Comparison of ENCODE assay signal across 33 mouse cellular contexts in the genomic region with DNA sequence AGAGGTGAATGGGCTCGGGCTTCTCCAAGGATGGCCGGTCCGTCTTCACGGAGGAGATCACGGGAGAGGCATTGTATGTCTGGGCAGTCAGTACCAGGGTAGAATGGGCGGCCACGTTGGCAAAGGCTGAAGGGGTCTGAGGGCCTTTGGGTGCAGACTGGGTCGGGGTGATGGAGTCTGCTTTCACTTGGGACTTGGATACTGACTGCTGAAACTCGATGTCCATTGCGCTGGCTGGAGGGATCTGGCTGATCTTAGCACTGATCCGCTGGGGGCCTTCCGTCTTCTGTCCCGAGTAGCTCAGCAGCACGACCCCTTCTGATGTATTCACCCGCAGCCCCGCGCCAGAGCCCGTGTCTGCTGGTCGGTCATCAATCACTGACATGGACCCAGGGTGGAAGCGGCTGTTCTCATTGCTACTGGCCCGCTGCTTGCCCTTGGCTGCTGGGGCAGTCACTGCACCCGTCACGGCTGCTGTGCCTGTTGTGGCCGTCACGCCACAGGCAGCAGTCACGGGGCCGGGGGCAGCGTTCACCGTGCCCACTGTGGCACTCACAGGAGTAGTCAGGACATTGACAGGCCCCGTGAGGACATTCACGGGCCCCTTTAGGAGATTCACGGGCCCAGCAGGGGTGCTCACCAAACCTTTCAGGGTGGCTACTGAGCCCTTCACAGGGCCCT. TPM values are rescaled to one million over a fixed set of nuclear protein-coding genes. Genes with fewer than 3 reads are reported as not detected.
DNase-seq lines count a peak whose midpoint lies in the region; ATAC-seq and TF ChIP-seq lines count a peak whose summit lies in the region.
"Had no signal": no experiment of that assay in that cellular context is flagged by ENCODE, and none has a peak within 500 bp of the region (broad histone marks: within the 10 kb centered on the region; RNA-seq: fewer than 3 reads in every experiment).

No protein-coding gene starts in this region.

- no peaks in the 10 kb centered on the region for H3K27me3 ChIP-seq in hindbrain, embryonic 11.5 days (ENCODE audit: control insufficient read depth, insufficient read depth, low read length)
- no peaks in the 10 kb centered on the region for H3K27me3 ChIP-seq in hindbrain, postnatal 0 days (ENCODE audit: insufficient read depth, low read length)
- H3K27me3 ChIP-seq in neural tube, embryonic 12.5 days (replicated peaks), result no peaks in the 10 kb centered on the region
- no peaks in the 10 kb centered on the region for H3K27me3 ChIP-seq in myocyte (ENCODE audit: control insufficient read depth, insufficient read depth, insufficient read length)
- H3K27me3 ChIP-seq: CH12.LX; heart, embryonic 12.5 days; heart, embryonic 15.5 days; hindbrain, embryonic 15.5 days had no signal

- peak overlapping the region; percentile 30; the same call in 1 of the 2 replicates for H3K27ac ChIP-seq in hindbrain, embryonic 11.5 days (ENCODE audit: low read depth, low read length)
- H3K27ac ChIP-seq in hindbrain, postnatal 0 days, result no peak overlapping the region
- H3K27ac ChIP-seq in neural tube, embryonic 12.5 days, result no peak overlapping the region
- H3K27ac ChIP-seq: heart, embryonic 15.5 days; hindbrain, embryonic 10.5 days; hindbrain, embryonic 15.5 days had no signal

- no peak for TF ChIP-seq CTCF in hindbrain, postnatal 0 days (IDR thresholded peaks at IDR 0.05; ENCODE audit: low read depth)

- no peaks in the 10 kb centered on the region for H3K79me2 ChIP-seq in myocyte (ENCODE audit: control insufficient read depth, insufficient read depth)

- no peak overlapping the region for H3K4me3 ChIP-seq in hindbrain, embryonic 11.5 days (ENCODE audit: low read depth, low read length)
- no peak overlapping the region for H3K4me3 ChIP-seq in hindbrain, postnatal 0 days (ENCODE audit: low read length)
- H3K4me3 ChIP-seq in neural tube, embryonic 12.5 days, result no peak overlapping the region
- no peak overlapping the region for H3K4me3 ChIP-seq in myocyte
- H3K4me3 ChIP-seq: heart, embryonic 12.5 days; heart, embryonic 15.5 days; hindbrain, embryonic 10.5 days; hindbrain, embryonic 15.5 days had no signal

- no peak for TF ChIP-seq POLR2A in myocyte (IDR thresholded peaks at IDR 0.05; ENCODE audit: insufficient read length, low read depth)

- 66% methylated on average over 32 of the region's 32 CpGs for WGBS in hindbrain, embryonic 11.5 days
- WGBS in hindbrain, postnatal 0 days, result 70% methylated on average over 32 of the region's 32 CpGs
- 73% methylated on average over 32 of the region's 32 CpGs for WGBS in neural tube, embryonic 12.5 days

- H3ac ChIP-seq in myocyte (ENCODE audit: control insufficient read depth, insufficient read length), result no peak overlapping the region

- H3K4me2 ChIP-seq in hindbrain, embryonic 11.5 days (replicated peaks; ENCODE audit: low read depth, low read length), result no peak overlapping the region
- H3K4me2 ChIP-seq in hindbrain, postnatal 0 days (ENCODE audit: low read depth, low read length), result no peak overlapping the region
- no peak overlapping the region for H3K4me2 ChIP-seq in neural tube, embryonic 12.5 days (replicated peaks)
- no peak overlapping the region for H3K4me2 ChIP-seq in myocyte (ENCODE audit: low read depth)
- H3K4me2 ChIP-seq: heart, embryonic 12.5 days; heart, embryonic 15.5 days; hindbrain, embryonic 15.5 days had no signal

- no peaks in the 10 kb centered on the region for H3K9me3 ChIP-seq in hindbrain, embryonic 11.5 days (ENCODE audit: control insufficient read depth, low read length)
- H3K9me3 ChIP-seq in hindbrain, postnatal 0 days (ENCODE audit: low read length), result no peaks in the 10 kb centered on the region
- H3K9me3 ChIP-seq in neural tube, embryonic 12.5 days, result no peaks in the 10 kb centered on the region
- H3K9me3 ChIP-seq: heart, embryonic 15.5 days; hindbrain, embryonic 10.5 days; hindbrain, embryonic 15.5 days had no signal

- H3K36me3 ChIP-seq in hindbrain, embryonic 11.5 days (ENCODE audit: control insufficient read depth, insufficient read depth, low read length), result peaks cover 42% of the 10 kb centered on the region
- peaks cover 62% of the 10 kb centered on the region for H3K36me3 ChIP-seq in hindbrain, postnatal 0 days (ENCODE audit: insufficient read depth, low read length)
- H3K36me3 ChIP-seq in neural tube, embryonic 12.5 days, result peaks cover 99% of the 10 kb centered on the region
- H3K36me3 ChIP-seq in myocyte (ENCODE audit: control insufficient read depth, insufficient read depth), result peaks cover 5% of the 10 kb centered on the region

- no peak; the same call in 1 of the 2 replicates for ATAC-seq in hindbrain, embryonic 11.5 days (ENCODE audit: low FRiP score)
- ATAC-seq in hindbrain, postnatal 0 days, result no peak
- 0 out of 2 replicates have a peak, but pooled peaks have one; percentile 4 for ATAC-seq in neural tube, embryonic 12.5 days (ENCODE audit: low FRiP score, low read depth)
- ATAC-seq: forebrain, embryonic 14.5 days; forebrain, postnatal 0 days; inflammation-experienced regulatory T-cells, adult 6 months; intestine, embryonic 16.5 days had no signal

- no peaks in the 10 kb centered on the region for H3K4me1 ChIP-seq in hindbrain, embryonic 11.5 days (replicated peaks; ENCODE audit: control insufficient read depth, insufficient read depth, low read length)
- no peaks in the 10 kb centered on the region; the same call in 1 of the 2 replicates for H3K4me1 ChIP-seq in hindbrain, postnatal 0 days (ENCODE audit: insufficient read depth, low read length)
- no peaks in the 10 kb centered on the region for H3K4me1 ChIP-seq in neural tube, embryonic 12.5 days
- H3K4me1 ChIP-seq: heart, embryonic 12.5 days; heart, embryonic 15.5 days; hindbrain, embryonic 15.5 days had no signal

- H3K9ac ChIP-seq in hindbrain, embryonic 11.5 days (ENCODE audit: low read depth, low read length), result no peak overlapping the region
- no peak overlapping the region for H3K9ac ChIP-seq in hindbrain, postnatal 0 days (replicated peaks; ENCODE audit: low read length)
- H3K9ac ChIP-seq in neural tube, embryonic 12.5 days, result no peak overlapping the region
- H3K9ac ChIP-seq: forebrain, postnatal 0 days; heart, embryonic 12.5 days; heart, embryonic 15.5 days; hindbrain, embryonic 15.5 days had no signal

- peak; percentile 28 for DNase-seq in embryo, embryonic 11 days
- no peak for DNase-seq in embryo, embryonic 9.5 days (ENCODE audit: extremely low spot score)
- peak; percentile 51 for DNase-seq in hindbrain, embryonic 11.5 days (ENCODE audit: low spot score)
- no peak for DNase-seq in hindbrain, postnatal 0 days (ENCODE audit: low spot score)
- DNase-seq in neural tube, embryonic 10.5 days (ENCODE audit: extremely low spot score, low spot score), result no peak
- no peak for DNase-seq in spleen, postnatal 14 days (ENCODE audit: low spot score in 2 of 2)
- DNase-seq: adrenal gland, adult 2 months; adrenal gland, postnatal 14 days; B cell, adult 2 months; cerebellum, adult 8-10 months; cerebellum, postnatal 36 days; forebrain, postnatal 0 days; gastrocnemius, postnatal 25 days; heart, postnatal 10 days; heart, postnatal 36 days; kidney, adult 2 months had no signal

TF ChIP-seq in myocyte, 11 proteins besides CTCF, POLR2A, EP300 and RAD21:
- TF ChIP-seq TCF3 (IDR thresholded peaks at IDR 0.05; ENCODE audit: insufficient read length, low read depth) (no peak), MYOG (IDR thresholded peaks at IDR 0.05; ENCODE audit: control insufficient read depth in 1 of 3, insufficient read depth in 1 of 3, insufficient read length in 2 of 3, low read depth in 2 of 3) (no peak), POLR2AphosphoS2 (IDR thresholded peaks at IDR 0.05; ENCODE audit: insufficient read length, low read depth) (peak; percentile 14), SRF (IDR thresholded peaks at IDR 0.05; ENCODE audit: control insufficient read depth, insufficient read length, low read depth) (no peak), CEBPB (IDR thresholded peaks at IDR 0.05; ENCODE audit: insufficient read depth, poor library complexity, severe bottlenecking) (no peak), USF1 (IDR thresholded peaks at IDR 0.05; ENCODE audit: low read depth) (no peak)

RNA-seq across cellular contexts. Expression of a gene that starts 28.3 kb away (rescaled TPM):
- polyA plus RNA-seq in hindbrain, embryonic 11.5 days (2014; fragmentation: Nextera tagmentation; extraction: Ambion mirVana), result 38.9 and 40.4 TPM in 2 replicates
- total RNA-seq in hindbrain, postnatal 0 days (2014; rRNA removed), result 34.8 and 36.2 TPM in 2 replicates
- 28.2 and 28.8 TPM in 2 replicates for polyA plus RNA-seq in hindbrain, postnatal 0 days (2015; fragmentation: Nextera tagmentation; extraction: Ambion mirVana)
- 51.6 and 55.7 TPM in 2 replicates for polyA plus RNA-seq in neural tube, embryonic 12.5 days (2016; fragmentation: Nextera tagmentation; extraction: Ambion mirVana)
- polyA plus RNA-seq in myocyte (2012; fragmentation: generic; extraction: Trizol), result 30.1 TPM

RNA-seq across cellular contexts. Expression of a gene that starts 36.9 kb away (rescaled TPM):
- polyA plus RNA-seq in hindbrain, embryonic 11.5 days (2014; fragmentation: Nextera tagmentation; extraction: Ambion mirVana), result not detected in 2 replicates
- 5.8 and 9.9 TPM in 2 replicates for total RNA-seq in hindbrain, postnatal 0 days (2014; rRNA removed)
- 0.33 and 0.54 TPM in 2 replicates for polyA plus RNA-seq in hindbrain, postnatal 0 days (2015; fragmentation: Nextera tagmentation; extraction: Ambion mirVana)
- 0.38 TPM in 1 of 2 replicates, not detected in the other for polyA plus RNA-seq in neural tube, embryonic 12.5 days (2016; fragmentation: Nextera tagmentation; extraction: Ambion mirVana)
- polyA plus RNA-seq in myocyte (2012; fragmentation: generic; extraction: Trizol), result not detected
- total RNA-seq: adrenal gland, postnatal 14 days; adrenal gland, postnatal 4 days; CH12.LX; granulocyte monocyte progenitor cell, adult 5-6 weeks; heart, postnatal 10 days; MEL had no signal
- polyA plus RNA-seq: embryonic facial prominence, embryonic 11.5 days; embryonic facial prominence, embryonic 14.5 days; forebrain, embryonic 11.5 days; heart, embryonic 12.5 days; heart, embryonic 15.5 days; hindbrain, embryonic 10.5 days; inflammation-experienced regulatory T-cells, adult 6 months; intestine, embryonic 16.5 days had no signal

RNA-seq across cellular contexts. Expression of a gene that starts 52.2 kb away (rescaled TPM):
- not detected in 2 replicates for polyA plus RNA-seq in hindbrain, embryonic 11.5 days (2014; fragmentation: Nextera tagmentation; extraction: Ambion mirVana)
- total RNA-seq in hindbrain, postnatal 0 days (2014; rRNA removed), result 0.32 TPM in 1 of 2 replicates, not detected in the other
- polyA plus RNA-seq in hindbrain, postnatal 0 days (2015; fragmentation: Nextera tagmentation; extraction: Ambion mirVana), result 0.06 and 0.08 TPM in 2 replicates
- polyA plus RNA-seq in neural tube, embryonic 12.5 days (2016; fragmentation: Nextera tagmentation; extraction: Ambion mirVana), result 0.14 TPM in 1 of 2 replicates, not detected in the other
- 31.1 TPM for polyA plus RNA-seq in myocyte (2012; fragmentation: generic; extraction: Trizol)
- total RNA-seq: forebrain, postnatal 0 days; granulocyte monocyte progenitor cell, adult 5-6 weeks; MEL had no signal
- polyA plus RNA-seq: forebrain, embryonic 11.5 days; forebrain, embryonic 14.5 days; forebrain, postnatal 0 days; hindbrain, embryonic 10.5 days; hindbrain, embryonic 15.5 days; inflammation-experienced regulatory T-cells, adult 6 months had no signal

RNA-seq across cellular contexts. Expression of a gene that starts 57.0 kb away (rescaled TPM):
- not detected in 2 replicates for polyA plus RNA-seq in hindbrain, embryonic 11.5 days (2014; fragmentation: Nextera tagmentation; extraction: Ambion mirVana)
- total RNA-seq in hindbrain, postnatal 0 days (2014; rRNA removed), result 5.0 TPM in 1 of 2 replicates, not detected in the other
- polyA plus RNA-seq in hindbrain, postnatal 0 days (2015; fragmentation: Nextera tagmentation; extraction: Ambion mirVana), result 0.19 and 0.38 TPM in 2 replicates
- not detected in 2 replicates for polyA plus RNA-seq in neural tube, embryonic 12.5 days (2016; fragmentation: Nextera tagmentation; extraction: Ambion mirVana)
- polyA plus RNA-seq in myocyte (2012; fragmentation: generic; extraction: Trizol), result 0.23 TPM
- total RNA-seq: adrenal gland, adult 2 months; adrenal gland, postnatal 14 days; forebrain, postnatal 0 days; gastrocnemius, postnatal 25 days; granulocyte monocyte progenitor cell, adult 5-6 weeks; MEL had no signal
- polyA plus RNA-seq: adrenal gland, adult 2 months; cortical plate, adult 2 months; embryonic facial prominence, embryonic 11.5 days; embryonic facial prominence, embryonic 14.5 days; forebrain, embryonic 11.5 days; forebrain, embryonic 14.5 days; forebrain, postnatal 0 days; hindbrain, embryonic 10.5 days; hindbrain, embryonic 15.5 days; inflammation-experienced regulatory T-cells, adult 6 months had no signal

Comparison
In these comparisons a context has a peak if more than half of its experiments do, and no peak if none do; other contexts are left out.
1. DNase-seq: peak in embryo, embryonic 11 days (single experiment) and hindbrain, embryonic 11.5 days (single experiment); none in embryo, embryonic 9.5 days (single experiment), hindbrain, postnatal 0 days (single experiment), neural tube, embryonic 10.5 days (single experiment) and spleen, postnatal 14 days (0 of 2).
2. RNA of a gene that starts 52.2 kb away (polyA plus RNA-seq): 31.1 TPM in myocyte (single experiment); 0.06 to 0.08 TPM in hindbrain, postnatal 0 days, 0.14 TPM in neural tube, embryonic 12.5 days and not detected in hindbrain, embryonic 11.5 days; every median in the first group is over 10 times any median in the second.